Mouse (Mus musculus): ENCODE data around the gene Irf6.

GRCm38 (mm10) chr1:193138669-193139068 is 14.2 kb upstream of the Irf6 start:
- TF ChIP-seq POLR2A (IDR thresholded peaks at IDR 0.05; ENCODE audit: insufficient read depth, low read length) (no peak), CTCF (IDR thresholded peaks at IDR 0.05; ENCODE audit: low read depth, low read length) (no peak)
